Mouse (Mus musculus): ENCODE data around the gene Cfap57. TPM values are rescaled to one million over a fixed set of nuclear protein-coding genes. Genes with fewer than 3 reads are reported as not detected.

The Cfap57 gene
- polyA plus RNA-seq, 1 experiment from 2014 or later, result 0.22 TPM

DNA sequence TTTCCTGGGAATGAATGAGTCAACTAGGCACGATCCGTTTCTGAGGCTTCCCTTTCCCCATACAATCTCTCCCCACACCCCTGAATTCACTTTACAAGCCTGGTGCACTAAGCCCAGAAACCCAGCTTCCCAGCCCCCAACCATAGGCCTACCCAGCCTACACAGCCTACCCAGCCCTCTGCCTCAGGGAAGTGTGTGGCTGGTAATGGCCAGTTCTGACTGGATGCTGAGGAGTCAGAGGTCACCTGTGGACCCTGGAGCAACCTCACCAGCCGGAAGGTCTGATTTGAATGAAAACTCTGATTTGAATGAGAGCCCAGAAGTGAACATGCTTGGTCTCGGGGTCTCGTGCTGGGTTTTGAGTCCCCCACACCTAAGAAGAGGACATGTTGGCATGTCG is 92.9 kb downstream of the Cfap57 start:
- no peaks in the 10 kb centered on the region for H3K36me3 ChIP-seq (ENCODE audit: control insufficient read depth, insufficient read depth, low read length)
- WGBS, result 67% methylated on average over 6 of the region's 6 CpGs
- no peak overlapping the region for H3K4me2 ChIP-seq (ENCODE audit: low read length)
- peaks cover 2% of the 10 kb centered on the region; the same call in 1 of the 2 replicates for H3K27me3 ChIP-seq (ENCODE audit: control insufficient read depth, insufficient read depth, low read length)
- no peak overlapping the region for H3K4me3 ChIP-seq (ENCODE audit: control insufficient read depth in 1 of 2, insufficient read depth in 1 of 2, low read depth in 1 of 2, low read length in 2 of 2)
- H3K4me1 ChIP-seq (ENCODE audit: control insufficient read depth in 2 of 2, insufficient read depth in 2 of 2, low read length in 2 of 2), result peaks cover 0 to 3% of the 10 kb centered on the region in 2 experiments; a peak in 1 of 4 replicates
- ATAC-seq (ENCODE audit: insufficient number of reproducible peaks, insufficient read depth, low FRiP score, low read depth), result no peak
- H3K9ac ChIP-seq (ENCODE audit: low read length), result no peak overlapping the region
- no peak overlapping the region for H3K27ac ChIP-seq (replicated peaks in 1 of 2; ENCODE audit: control insufficient read depth in 1 of 2, insufficient read depth in 1 of 2, low read depth in 2 of 2, low read length in 2 of 2)
- H3K9me3 ChIP-seq (ENCODE audit: control insufficient read depth, low read length), result no peaks in the 10 kb centered on the region

DNA sequence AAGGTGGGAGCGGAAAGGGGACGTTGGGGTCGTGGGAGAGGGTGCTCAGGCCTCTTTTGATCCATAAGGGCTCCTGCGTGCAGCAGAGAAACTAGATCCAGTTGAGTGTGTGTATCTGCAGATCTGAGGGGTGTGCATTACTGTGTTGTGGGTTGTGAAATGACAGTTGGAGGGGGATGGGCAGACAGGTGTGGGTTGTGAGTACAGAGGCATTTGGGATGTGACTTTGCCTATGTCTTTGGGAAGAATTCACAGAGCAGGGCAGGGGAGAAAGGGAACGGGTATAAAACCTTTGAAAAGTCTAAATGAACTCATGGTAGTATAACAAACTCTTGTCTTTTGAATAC is 93.3 kb downstream of the Cfap57 start:
- no peak overlapping the region for H3K4me2 ChIP-seq (ENCODE audit: low read length)
- peaks cover 2% of the 10 kb centered on the region; the same call in 1 of the 2 replicates for H3K27me3 ChIP-seq (ENCODE audit: control insufficient read depth, insufficient read depth, low read length)
- no peaks in the 10 kb centered on the region for H3K36me3 ChIP-seq (ENCODE audit: control insufficient read depth, insufficient read depth, low read length)
- 38% methylated on average over 5 of the region's 5 CpGs for WGBS
- no peak overlapping the region for H3K9ac ChIP-seq (ENCODE audit: low read length)
- H3K4me1 ChIP-seq (ENCODE audit: control insufficient read depth in 2 of 2, insufficient read depth in 2 of 2, low read length in 2 of 2), result peaks cover 0 to 3% of the 10 kb centered on the region in 2 experiments; a peak in 1 of 4 replicates
- H3K9me3 ChIP-seq (ENCODE audit: control insufficient read depth, low read length), result no peaks in the 10 kb centered on the region
- H3K27ac ChIP-seq (replicated peaks in 1 of 2; ENCODE audit: control insufficient read depth in 1 of 2, insufficient read depth in 1 of 2, low read depth in 2 of 2, low read length in 2 of 2), result no peak overlapping the region
- no peak overlapping the region for H3K4me3 ChIP-seq (ENCODE audit: control insufficient read depth in 1 of 2, insufficient read depth in 1 of 2, low read depth in 1 of 2, low read length in 2 of 2)
- no peak for ATAC-seq (ENCODE audit: insufficient number of reproducible peaks, insufficient read depth, low FRiP score, low read depth)

- ATAC-seq (ENCODE audit: insufficient number of reproducible peaks, insufficient read depth, low FRiP score, low read depth), result 0 out of 2 replicates have a peak, but pooled peaks have one; percentile 8
- no peak within 1 kb of the TSS for H3K27ac ChIP-seq (replicated peaks in 1 of 2; ENCODE audit: control insufficient read depth in 1 of 2, insufficient read depth in 1 of 2, low read depth in 2 of 2, low read length in 2 of 2)
- H3K9ac ChIP-seq (ENCODE audit: low read length), result no peak within 1 kb of the TSS
- no peaks in the 10 kb centered on the region for H3K9me3 ChIP-seq (ENCODE audit: control insufficient read depth, low read length)
- WGBS, result 30% methylated on average over 17 of the region's 17 CpGs
- no peak within 1 kb of the TSS for H3K4me3 ChIP-seq (ENCODE audit: control insufficient read depth in 1 of 2, insufficient read depth in 1 of 2, low read depth in 1 of 2, low read length in 2 of 2)
- H3K4me2 ChIP-seq (ENCODE audit: low read length), result no peak within 1 kb of the TSS
- H3K4me1 ChIP-seq (ENCODE audit: control insufficient read depth in 2 of 2, insufficient read depth in 2 of 2, low read length in 2 of 2), result peaks cover 0 to 3% of the 10 kb centered on the region in 2 experiments; a peak in 1 of 4 replicates
- H3K27me3 ChIP-seq (ENCODE audit: control insufficient read depth, insufficient read depth, low read length), result peaks cover 2% of the 10 kb centered on the region; the same call in 1 of the 2 replicates
- no peaks in the 10 kb centered on the region for H3K36me3 ChIP-seq (ENCODE audit: control insufficient read depth, insufficient read depth, low read length)
Measured at GRCm38 (mm10) chr4:118526408-118527334, 93.9 kb downstream of the Cfap57 start, which contains the start of gene 2610528J11Rik. Gene 2610528J11Rik, plus strand, starts transcription at chr4:118526999.

- 68% methylated on average over 3 of the region's 3 CpGs for WGBS
- Histone ChIP-seq H3K4me1 (ENCODE audit: control insufficient read depth in 2 of 2, insufficient read depth in 2 of 2, low read length in 2 of 2) (peaks cover 0 to 3% of the 10 kb centered on the region in 2 experiments; a peak in 1 of 4 replicates), H3K9me3 (ENCODE audit: control insufficient read depth, low read length) (no peaks in the 10 kb centered on the region), H3K4me3 (ENCODE audit: control insufficient read depth in 1 of 2, insufficient read depth in 1 of 2, low read depth in 1 of 2, low read length in 2 of 2) (no peak overlapping the region), H3K27ac (replicated peaks in 1 of 2; ENCODE audit: control insufficient read depth in 1 of 2, insufficient read depth in 1 of 2, low read depth in 2 of 2, low read length in 2 of 2) (no peak overlapping the region), H3K9ac (ENCODE audit: low read length) (no peak overlapping the region), H3K36me3 (ENCODE audit: control insufficient read depth, insufficient read depth, low read length) (no peaks in the 10 kb centered on the region), H3K4me2 (ENCODE audit: low read length) (no peak overlapping the region), H3K27me3 (ENCODE audit: control insufficient read depth, insufficient read depth, low read length) (peaks cover 2% of the 10 kb centered on the region; the same call in 1 of the 2 replicates)
- ATAC-seq (ENCODE audit: insufficient number of reproducible peaks, insufficient read depth, low FRiP score, low read depth), result no peak
Measured at GRCm38 (mm10) chr4:118525779-118526178, 94.8 kb downstream of the Cfap57 start.

GRCm38 (mm10) chr4:118523976-118524375 is 96.6 kb downstream of the Cfap57 start:
- no peaks in the 10 kb centered on the region for H3K36me3 ChIP-seq (ENCODE audit: control insufficient read depth, insufficient read depth, low read length)
- H3K9ac ChIP-seq (ENCODE audit: low read length), result no peak overlapping the region
- WGBS, result 65% methylated on average over 7 of the region's 7 CpGs
- H3K27ac ChIP-seq (replicated peaks in 1 of 2; ENCODE audit: control insufficient read depth in 1 of 2, insufficient read depth in 1 of 2, low read depth in 2 of 2, low read length in 2 of 2), result no peak overlapping the region
- no peak for ATAC-seq (ENCODE audit: insufficient number of reproducible peaks, insufficient read depth, low FRiP score, low read depth)
- peaks cover 0 to 3% of the 10 kb centered on the region in 2 experiments; a peak in 1 of 4 replicates for H3K4me1 ChIP-seq (ENCODE audit: control insufficient read depth in 2 of 2, insufficient read depth in 2 of 2, low read length in 2 of 2)
- H3K4me2 ChIP-seq (ENCODE audit: low read length), result no peak overlapping the region
- H3K27me3 ChIP-seq (ENCODE audit: control insufficient read depth, insufficient read depth, low read length), result peaks cover 2% of the 10 kb centered on the region; the same call in 1 of the 2 replicates
- H3K4me3 ChIP-seq (ENCODE audit: control insufficient read depth in 1 of 2, insufficient read depth in 1 of 2, low read depth in 1 of 2, low read length in 2 of 2), result no peak overlapping the region
- H3K9me3 ChIP-seq (ENCODE audit: control insufficient read depth, low read length), result no peaks in the 10 kb centered on the region

DNA sequence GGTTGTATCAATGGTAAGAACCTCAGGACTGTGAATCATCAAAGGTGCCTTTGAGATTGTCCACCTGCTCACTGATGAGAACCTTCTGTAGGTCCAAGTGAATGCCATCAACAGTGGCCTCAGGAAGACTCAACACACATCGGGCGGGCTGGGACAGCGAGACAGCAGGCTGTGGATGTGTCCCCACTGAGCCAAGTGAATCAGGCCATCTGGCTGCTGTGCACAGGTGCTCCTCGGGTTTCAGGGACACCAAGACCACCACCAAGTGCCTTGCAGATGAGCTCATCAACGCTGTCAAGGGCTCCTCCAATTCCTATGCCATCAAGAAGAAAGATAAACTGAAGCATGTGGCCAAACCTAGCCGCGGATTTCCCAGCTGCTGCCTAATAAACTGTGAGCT is 98.3 kb downstream of the Cfap57 start:
- H3K4me2 ChIP-seq (ENCODE audit: low read length), result no peak overlapping the region
- no peak for ATAC-seq (ENCODE audit: insufficient number of reproducible peaks, insufficient read depth, low FRiP score, low read depth)
- H3K9me3 ChIP-seq (ENCODE audit: control insufficient read depth, low read length), result no peaks in the 10 kb centered on the region
- no peaks in the 10 kb centered on the region for H3K36me3 ChIP-seq (ENCODE audit: control insufficient read depth, insufficient read depth, low read length)
- no peak overlapping the region for H3K9ac ChIP-seq (ENCODE audit: low read length)
- H3K4me1 ChIP-seq (ENCODE audit: control insufficient read depth in 2 of 2, insufficient read depth in 2 of 2, low read length in 2 of 2), result peaks cover 1 to 6% of the 10 kb centered on the region in 2 experiments; a peak in 2 of 4 replicates
- H3K27me3 ChIP-seq (ENCODE audit: control insufficient read depth, insufficient read depth, low read length), result peaks cover 7% of the 10 kb centered on the region
- no peak overlapping the region for H3K4me3 ChIP-seq (ENCODE audit: control insufficient read depth in 1 of 2, insufficient read depth in 1 of 2, low read depth in 1 of 2, low read length in 2 of 2)
- no peak overlapping the region for H3K27ac ChIP-seq (replicated peaks in 1 of 2; ENCODE audit: control insufficient read depth in 1 of 2, insufficient read depth in 1 of 2, low read depth in 2 of 2, low read length in 2 of 2)
- 82% methylated on average over 7 of the region's 7 CpGs for WGBS

GRCm38 (mm10) chr4:118518208-118518607 is 102.4 kb downstream of the Cfap57 start:
- Histone ChIP-seq H3K36me3 (ENCODE audit: control insufficient read depth, insufficient read depth, low read length) (no peaks in the 10 kb centered on the region), H3K9me3 (ENCODE audit: control insufficient read depth, low read length) (no peaks in the 10 kb centered on the region), H3K4me2 (ENCODE audit: low read length) (no peak overlapping the region), H3K27ac (replicated peaks in 1 of 2; ENCODE audit: control insufficient read depth in 1 of 2, insufficient read depth in 1 of 2, low read depth in 2 of 2, low read length in 2 of 2) (no peak overlapping the region), H3K9ac (ENCODE audit: low read length) (no peak overlapping the region), H3K4me3 (ENCODE audit: control insufficient read depth in 1 of 2, insufficient read depth in 1 of 2, low read depth in 1 of 2, low read length in 2 of 2) (no peak overlapping the region), H3K4me1 (ENCODE audit: control insufficient read depth in 2 of 2, insufficient read depth in 2 of 2, low read length in 2 of 2) (peaks cover 11 to 13% of the 10 kb centered on the region in 2 experiments), H3K27me3 (ENCODE audit: control insufficient read depth, insufficient read depth, low read length) (peaks cover 7% of the 10 kb centered on the region)
- WGBS, result 70% methylated on average over 5 of the region's 5 CpGs
- no peak for ATAC-seq (ENCODE audit: insufficient number of reproducible peaks, insufficient read depth, low FRiP score, low read depth)

Data from heart, embryonic 14.5 days (tissue).